Mouse (Mus musculus): Measurements from ENCODE around the gene Fbxl15.

DNA sequence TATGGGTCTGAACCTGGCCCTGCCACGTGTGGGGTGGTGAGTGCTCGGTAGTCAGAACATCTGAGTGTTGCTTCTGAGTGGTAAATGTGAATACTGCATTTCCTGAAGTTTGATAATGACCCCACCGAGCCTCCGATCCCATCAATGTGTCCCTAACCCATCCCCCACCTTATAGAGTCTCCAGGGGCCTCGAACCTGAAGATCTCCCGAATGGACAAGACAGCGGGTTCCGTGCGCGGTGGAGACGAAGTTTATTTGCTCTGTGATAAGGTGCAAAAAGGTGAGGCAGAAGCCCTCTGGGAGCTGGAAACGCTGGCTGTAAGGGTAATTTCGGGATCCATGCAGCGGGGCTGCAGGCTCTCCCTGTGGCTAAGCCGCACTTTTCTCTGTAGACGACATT is 20.2 kb upstream of the Fbxl15 start:
- TF ChIP-seq CTCF (conservative IDR thresholded peaks at IDR 0.05; ENCODE audit: low read length) (no peak), NANOG (IDR thresholded peaks at IDR 0.05; ENCODE audit: borderline replicate concordance, low read length) (no peak), POU5F1 (IDR thresholded peaks at IDR 0.05; ENCODE audit: borderline replicate concordance, low read length) (no peak)

Data from E14TG2a.4 (cell line).